Mouse (Mus musculus) liver, postnatal 0 days (tissue): Measurements from ENCODE around the gene Ttc9c.

Experiments used
- CTCF ChIP-seq: sonication (generic); IDR thresholded peaks from 2 replicates; pipeline ENCODE4 v1.5.1; 2016; ENCODE audit warnings: antibody characterized with exemption, low read depth
- EP300 ChIP-seq: IDR thresholded peaks from 2 replicates; pipeline ENCODE4 v1.6.1; 2016; ENCODE audit warnings: antibody characterized with exemption, low read depth, mild to moderate bottlenecking

- no peak for TF ChIP-seq CTCF
- TF ChIP-seq EP300: no peak
Measured at GRCm38 (mm10) chr19:8789171-8789570, 30.0 kb downstream of the Ttc9c start.
